Mouse (Mus musculus) kidney, postnatal 36 days (tissue): ENCODE data around the gene Itga6.
A peak's percentile ranks its signal among the peaks of the same experiment; 100 is the strongest.

Source experiments
- DNase-seq, 2 experiments: peaks; one replicate each; pipeline ENCODE4 v3.0.0; 2021 to 2022; ENCODE audit warnings: mixed read lengths in 2 of 2

Itga6 gene

GRCm38 (mm10) chr2:71734792-71735392 lies 10.5 kb upstream of the Itga6 start:
- no peak for DNase-seq

- DNase-seq: no peak
Measured at GRCm38 (mm10) chr2:71735541-71736159, 9.8 kb upstream of the Itga6 start.

DNA sequence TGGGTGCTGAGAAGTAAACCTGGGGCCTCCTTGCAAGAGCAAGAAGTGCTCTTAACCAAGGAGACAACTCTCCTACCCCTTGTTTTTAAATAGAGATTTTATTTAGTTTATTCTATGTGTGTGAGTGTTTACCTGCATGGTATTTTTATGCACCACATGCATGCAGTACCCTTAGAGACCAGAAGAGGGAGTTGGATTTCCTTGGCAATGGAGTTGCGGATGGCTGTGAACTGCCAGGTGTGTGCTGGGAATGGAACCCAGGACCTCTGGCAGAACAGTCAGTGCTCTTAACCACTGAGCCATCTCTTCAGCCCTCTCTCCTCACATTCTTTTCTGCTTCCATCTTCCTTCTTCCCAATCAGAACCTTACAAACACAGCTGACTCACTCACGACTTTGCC lies 9.2 kb upstream of the Itga6 start:
- DNase-seq: no peak

GRCm38 (mm10) chr2:71739173-71739860 lies 6.1 kb upstream of the Itga6 start:
- DNase-seq: peak; percentile 68 to 95

DNA sequence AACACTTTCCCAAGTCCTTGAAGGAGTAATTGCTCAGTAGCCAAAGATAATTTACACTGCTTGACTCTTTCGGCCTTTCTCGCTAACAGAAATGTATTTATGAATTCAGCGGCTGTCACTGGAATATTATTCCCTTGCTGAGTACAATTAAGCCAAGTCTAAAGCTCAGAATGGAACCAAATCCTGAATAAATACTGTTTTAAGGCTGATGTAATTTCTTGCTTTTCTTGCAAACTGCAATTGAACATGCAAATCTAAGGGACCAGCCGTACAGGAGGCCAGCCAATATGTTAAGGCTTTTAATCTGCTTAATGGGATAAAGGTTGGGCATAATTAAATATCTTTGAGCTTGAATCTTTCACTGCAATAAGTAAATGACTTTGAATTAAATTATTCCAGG lies 2.9 kb upstream of the Itga6 start:
- DNase-seq: no peak

DNA sequence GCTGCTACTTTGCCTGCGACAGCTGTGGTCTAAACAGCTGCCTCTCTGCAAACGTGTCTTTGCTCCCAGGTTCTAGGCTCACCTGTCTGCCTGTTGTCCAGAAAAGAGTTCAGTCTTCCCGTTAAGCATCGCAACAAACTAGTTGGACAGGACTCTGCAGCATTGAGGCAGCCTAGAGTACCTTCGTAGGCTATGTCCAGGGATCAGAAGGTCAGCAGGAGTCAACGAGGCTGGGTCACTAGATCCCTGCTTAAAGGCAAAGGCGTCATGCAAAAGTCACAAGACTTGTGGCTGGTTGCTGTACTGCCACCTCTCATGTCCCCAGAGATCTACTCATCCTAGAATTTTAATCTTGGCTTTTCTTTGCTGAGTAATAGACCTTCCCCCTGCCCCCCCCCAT lies 2.0 kb upstream of the Itga6 start:
- DNase-seq: no peak

GRCm38 (mm10) chr2:71744320-71744719 lies 1.1 kb upstream of the Itga6 start:
- no peak for DNase-seq

DNA sequence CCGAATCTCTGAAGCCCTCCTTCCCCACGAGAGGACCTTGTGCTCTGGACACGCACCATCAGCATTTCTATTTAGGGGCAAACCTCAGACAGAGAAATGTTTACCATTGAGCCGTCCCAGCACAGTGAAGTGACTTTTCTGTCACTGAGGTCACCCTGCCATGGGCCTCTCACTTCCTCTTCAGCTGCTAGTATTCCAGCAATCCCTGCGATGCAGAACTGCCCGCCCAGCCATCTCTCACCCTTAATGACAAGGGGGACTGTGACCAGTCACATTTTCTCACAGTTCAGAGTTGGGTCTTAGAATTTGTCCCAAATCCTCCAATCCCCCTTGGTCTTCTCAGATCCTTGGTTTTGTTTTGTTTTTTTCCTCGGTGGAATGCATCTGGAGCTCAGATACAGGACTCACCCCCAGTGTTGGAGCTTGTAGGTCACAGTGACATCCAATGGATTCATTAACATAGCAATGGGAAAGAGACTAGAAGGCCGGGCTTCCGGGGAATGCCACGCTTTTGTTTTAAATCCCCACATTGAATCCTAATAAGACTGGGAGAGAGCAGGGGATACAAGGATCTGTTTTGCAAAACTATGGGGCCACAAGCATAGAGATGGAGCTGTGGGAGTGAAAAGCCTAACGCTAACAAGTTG lies 432 bp upstream of the Itga6 start:
- peak; percentile 17 to 33 for DNase-seq

GRCm38 (mm10) chr2:71748451-71748850 lies 3.0 kb downstream of the Itga6 start:
- no peak for DNase-seq

GRCm38 (mm10) chr2:71749367-71750086 lies 4.1 kb downstream of the Itga6 start:
- no peak for DNase-seq

- no peak for DNase-seq
Measured at GRCm38 (mm10) chr2:71750087-71750453, 4.7 kb downstream of the Itga6 start.

DNA sequence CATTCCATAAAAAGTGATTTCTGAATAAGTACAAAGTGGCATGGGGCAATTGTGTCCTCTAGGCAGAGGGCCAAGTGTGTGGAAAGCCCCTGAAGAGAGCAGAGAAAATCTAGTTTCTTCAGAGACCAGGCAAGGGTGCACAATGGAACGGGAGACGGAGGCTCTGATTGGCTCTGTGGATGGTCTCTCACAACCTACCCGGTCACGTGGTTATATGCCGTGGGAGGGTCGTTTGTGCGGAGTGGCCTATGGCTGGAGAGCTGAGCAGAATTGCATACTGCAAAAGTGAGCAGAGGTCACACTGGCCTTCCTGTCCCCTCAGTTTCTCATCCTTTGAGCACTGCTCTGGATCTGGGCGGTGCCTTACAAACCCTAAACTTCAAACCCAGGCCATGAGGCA lies 5.9 kb downstream of the Itga6 start:
- DNase-seq: no peak

GRCm38 (mm10) chr2:71751863-71752262 lies 6.4 kb downstream of the Itga6 start:
- no peak for DNase-seq

DNA sequence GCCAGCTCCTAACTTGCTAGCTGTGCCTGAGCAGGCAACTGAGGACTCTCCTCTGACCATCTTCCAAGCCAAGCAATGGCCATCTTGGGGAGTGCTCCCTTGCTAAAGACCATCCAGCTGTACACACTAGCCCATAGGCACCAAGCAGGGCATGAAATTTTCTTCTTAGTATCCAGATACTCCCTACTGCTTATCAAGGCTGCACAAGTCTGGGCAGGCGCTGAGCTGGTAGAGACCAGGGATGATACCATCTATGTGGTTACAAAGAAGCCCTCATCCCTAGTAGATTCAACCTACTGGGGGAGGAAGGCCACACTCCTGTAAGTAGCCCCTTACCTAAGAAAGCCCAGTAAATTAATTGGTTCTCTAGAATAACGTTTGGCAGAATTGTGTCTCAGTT lies 7.0 kb downstream of the Itga6 start:
- DNase-seq: no peak

GRCm38 (mm10) chr2:71753161-71753560 lies 7.7 kb downstream of the Itga6 start:
- no peak for DNase-seq

GRCm38 (mm10) chr2:71755748-71756147 lies 10.3 kb downstream of the Itga6 start:
- no peak for DNase-seq

GRCm38 (mm10) chr2:71757098-71757497 lies 11.7 kb downstream of the Itga6 start:
- peak; percentile 56 to 65 for DNase-seq

DNA sequence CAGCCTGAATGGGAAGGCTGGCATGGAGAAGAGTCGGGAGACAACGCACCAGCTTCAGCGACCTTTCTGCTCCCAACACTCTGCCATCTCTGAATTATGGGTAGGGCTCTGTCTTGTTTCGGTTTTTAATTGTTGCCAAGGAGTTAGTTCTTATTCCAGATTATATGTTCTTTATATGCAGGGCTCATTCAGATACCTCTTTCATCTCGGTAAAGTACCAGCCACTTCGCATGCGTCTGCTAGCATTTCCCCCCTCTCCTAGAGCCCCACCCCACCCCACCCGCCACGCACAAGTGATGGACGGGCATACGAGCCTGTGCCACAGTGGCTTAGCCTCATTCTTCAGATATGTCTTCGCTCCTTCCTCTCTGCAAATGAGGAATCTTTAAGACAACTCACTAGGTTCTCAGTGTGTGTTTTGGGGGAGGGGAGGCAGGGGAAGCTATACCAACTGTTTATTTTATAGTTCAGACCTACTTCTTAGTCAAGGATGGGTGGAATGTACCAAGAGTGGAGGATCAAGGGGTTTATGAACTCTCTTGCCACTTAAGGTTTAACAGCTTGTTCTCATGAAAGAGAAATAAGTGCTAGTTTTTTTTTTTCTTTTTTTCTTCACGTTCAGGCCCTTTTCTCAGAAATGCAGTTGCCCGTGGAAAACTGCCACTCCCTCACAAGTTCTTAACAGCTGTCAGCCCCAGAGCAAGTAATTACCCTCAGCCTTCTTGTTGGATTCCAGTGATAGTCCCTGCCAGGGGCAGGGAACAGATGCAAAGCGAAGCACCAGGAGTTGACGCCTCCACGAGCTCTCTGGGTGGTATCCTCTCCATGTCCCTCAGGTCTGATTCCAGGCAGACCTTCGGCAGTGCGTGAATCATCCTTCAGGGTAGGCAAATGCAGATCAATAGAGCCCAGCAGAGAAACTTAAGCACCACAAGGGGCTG lies 13.4 kb downstream of the Itga6 start:
- no peak for DNase-seq

- no peak for DNase-seq
Measured at GRCm38 (mm10) chr2:71760091-71760490, 14.7 kb downstream of the Itga6 start.

- no peak for DNase-seq
Measured at GRCm38 (mm10) chr2:71761081-71761480, 15.7 kb downstream of the Itga6 start.

DNA sequence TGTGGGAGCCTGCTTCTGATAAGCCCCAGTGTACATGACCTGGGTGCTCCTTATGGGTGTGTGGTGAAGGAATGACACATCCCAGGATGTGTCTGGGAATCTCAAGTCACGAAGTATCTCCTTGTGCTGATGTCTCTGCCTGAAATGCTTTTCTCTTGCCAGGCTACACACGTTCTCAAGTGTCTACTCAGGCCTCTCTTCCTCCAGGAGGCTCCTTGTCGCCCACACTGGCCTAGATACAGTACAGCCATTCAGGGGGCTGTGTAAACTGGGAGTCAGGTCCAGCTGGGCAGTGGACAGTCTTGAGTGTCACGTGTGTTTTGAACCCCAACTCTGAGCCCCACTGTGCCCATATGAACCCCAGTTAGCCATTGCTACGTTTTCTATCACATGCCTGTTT lies 19.1 kb downstream of the Itga6 start:
- DNase-seq: no peak
